Mouse (Mus musculus) spleen, adult 18-20 months (tissue): ENCODE measurements around the gene Olfr229.
"Not testable (repeated sequence)": the region's sequence is repeated elsewhere in the genome, so short reads cannot be mapped to it uniquely, and the experiment has no call there.

Experiments
- DNase-seq, 2 experiments: peaks; one replicate each; pipeline ENCODE4 v3.0.0; 2022; ENCODE audit warnings: mixed read lengths in 2 of 2

Gene Olfr229

GRCm38 (mm10) chr9:39907036-39907435, at the start of gene Olfr229:
TSS of gene Olfr229 (plus strand) at chr9:39907336.
- no peak for DNase-seq

GRCm38 (mm10) chr9:39866122-39866521, 41.0 kb upstream of the Olfr229 start, which contains the start of gene Olfr972:
TSS of gene Olfr972 (plus strand) at chr9:39866422.
- no peak for DNase-seq

GRCm38 (mm10) chr9:39871986-39872385, 35.1 kb upstream of the Olfr229 start:
- DNase-seq = not testable (repeated sequence)

- DNase-seq = not testable (repeated sequence)
Observed at GRCm38 (mm10) chr9:39877541-39878396, 29.4 kb upstream of the Olfr229 start.

GRCm38 (mm10) chr9:39905106-39905505, 2.0 kb upstream of the Olfr229 start:
- DNase-seq = no peak

GRCm38 (mm10) chr9:39909939-39910338, 2.8 kb downstream of the Olfr229 start:
- DNase-seq = no peak

- not testable (repeated sequence) for DNase-seq
Observed at GRCm38 (mm10) chr9:39927975-39928836, 21.1 kb downstream of the Olfr229 start.

GRCm38 (mm10) chr9:39928837-39929236, 21.7 kb downstream of the Olfr229 start:
- not testable (repeated sequence) for DNase-seq

- DNase-seq = no peak
Observed at GRCm38 (mm10) chr9:39937201-39937600, 30.1 kb downstream of the Olfr229 start, which contains the start of gene Olfr974. TSS of gene Olfr974 (plus strand) at chr9:39937501.

- no peak for DNase-seq
Observed at GRCm38 (mm10) chr9:39951946-39952345, 44.8 kb downstream of the Olfr229 start, which contains the start of gene Olfr975. TSS of gene Olfr975 (minus strand) at chr9:39952046.

- DNase-seq = not testable (repeated sequence)
Observed at GRCm38 (mm10) chr9:39961033-39961432, 53.9 kb downstream of the Olfr229 start, which contains the start of gene Olfr976. TSS of gene Olfr976 (minus strand) at chr9:39961133.
